Mouse (Mus musculus) thymus, adult 2 months (tissue): ENCODE results near the gene Cmss1. TPM values are rescaled to one million over a fixed set of nuclear protein-coding genes. Genes with fewer than 3 reads are reported as not detected.

Source experiments
- DNase-seq: peaks from one replicate; pipeline ENCODE4 v3.0.0; 2021
- H3K27ac ChIP-seq: fragments of 200-500 bp; 2 replicates; pipeline ENCODE4 v1.5.1; 2012; ENCODE audit warnings: low read length, control low read depth; ENCODE audit not compliant: control insufficient read depth, insufficient read depth
- H3K27me3 ChIP-seq: fragments of 200-500 bp; 2 replicates; pipeline ENCODE4 v1.6.1; 2012; ENCODE audit warnings: mild to moderate bottlenecking, low read length, moderate library complexity, mixed read lengths; ENCODE audit not compliant: control insufficient read depth, insufficient read depth
- H3K36me3 ChIP-seq: fragments of 200-500 bp; 2 replicates; pipeline ENCODE4 v1.6.1; 2012; ENCODE audit warnings: mild to moderate bottlenecking, low read length, moderate library complexity; ENCODE audit not compliant: control insufficient read depth, insufficient read depth
- H3K4me1 ChIP-seq: fragments of 200-500 bp; replicated peaks from 2 replicates; pipeline ENCODE4 v1.6.1; 2012; ENCODE audit warnings: low read length; ENCODE audit not compliant: control insufficient read depth, insufficient read depth
- H3K4me3 ChIP-seq: fragments of 200-500 bp; 2 replicates; pipeline ENCODE4 v1.5.1; 2012; ENCODE audit warnings: mild to moderate bottlenecking, low read length, control low read depth, moderate library complexity; ENCODE audit not compliant: control insufficient read depth, insufficient read depth
- CTCF ChIP-seq: fragments of 200-500 bp; IDR thresholded peaks from 2 replicates; pipeline ENCODE4 v1.5.1; 2012; ENCODE audit warnings: mild to moderate bottlenecking, control low read depth, low read length, moderate library complexity, borderline replicate concordance; ENCODE audit not compliant: control insufficient read depth, poor library complexity, insufficient read depth; ENCODE audit errors: extremely low read depth
- POLR2A ChIP-seq: fragments of 200-500 bp; IDR thresholded peaks from 2 replicates; pipeline ENCODE4 v1.6.1; 2012; ENCODE audit warnings: mild to moderate bottlenecking, low read length, control low read depth, moderate library complexity; ENCODE audit not compliant: control insufficient read depth, poor library complexity, insufficient read depth; ENCODE audit errors: extremely low read depth
- WGBS: fragments of 180-500 bp; shearing (Covaris S2); methylation state at CpG from one replicate; pipeline ENCODE4 v1.1.7; 2018; 5-methylcytosine and 5-hydroxymethylcytosine counted together
- polyA plus RNA-seq: library from polyadenylated mRNA; depleted of rRNA; stranded (reverse); fragments of >200 nt; gene quantifications from 2 replicates; pipeline ENCODE4 v1.2.3, GENCODE M21; 2012

Gene Cmss1
- polyA plus RNA-seq, 1 experiment = 6.2 TPM

DNA sequence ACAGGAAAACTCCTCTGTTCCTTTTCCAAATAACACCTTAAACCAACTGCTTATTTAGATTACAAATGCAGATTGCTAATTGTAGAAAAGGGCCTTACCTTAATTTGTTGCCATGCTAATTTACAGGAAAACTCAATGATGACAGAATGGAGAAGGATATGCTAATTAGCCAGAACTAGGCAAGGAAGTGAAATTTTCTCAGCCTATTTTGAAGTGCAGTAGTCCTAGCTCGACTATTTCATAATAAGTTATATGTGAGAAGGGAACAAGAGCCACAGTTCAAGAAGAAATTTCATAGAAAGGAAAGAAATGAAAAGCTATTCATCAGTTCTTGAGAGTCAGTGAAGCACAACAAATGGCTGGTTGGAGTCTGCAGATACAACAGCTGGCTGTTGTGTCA, 60.3 kb downstream of the Cmss1 start:
- H3K36me3 ChIP-seq = no peaks in the 10 kb centered on the region
- peaks cover 4% of the 10 kb centered on the region; the same call in 1 of the 2 replicates for H3K4me1 ChIP-seq
- H3K27me3 ChIP-seq = no peaks in the 10 kb centered on the region
- H3K4me3 ChIP-seq = no peak overlapping the region
- no peak for DNase-seq
- TF ChIP-seq CTCF (no peak), POLR2A (no peak)
- 63% methylated on average over 1 of the region's 1 CpGs for WGBS
- H3K27ac ChIP-seq = no peak overlapping the region

DNA sequence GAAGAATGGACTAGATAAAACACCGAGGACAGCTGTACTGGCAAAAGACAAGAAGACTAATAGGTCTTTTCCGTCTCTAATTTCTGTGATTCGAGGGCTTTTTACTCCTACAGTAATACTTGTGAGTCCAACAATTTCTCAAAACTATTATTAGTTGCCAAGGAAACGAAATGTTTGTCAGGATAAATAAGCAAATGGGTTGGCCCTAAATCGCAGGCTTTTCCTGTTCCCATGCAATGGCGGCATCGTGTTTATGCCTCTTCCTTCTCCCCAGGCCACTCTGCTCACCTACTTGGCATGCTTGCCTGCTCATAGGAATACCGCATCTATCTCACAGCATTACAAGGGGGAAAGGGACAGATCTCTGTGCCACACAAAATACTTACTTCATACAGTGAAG, 62.2 kb downstream of the Cmss1 start:
- WGBS = 87% methylated on average over 8 of the region's 8 CpGs
- Histone ChIP-seq H3K27ac (no peak overlapping the region), H3K4me1 (peaks cover 4% of the 10 kb centered on the region; the same call in 1 of the 2 replicates), H3K27me3 (no peaks in the 10 kb centered on the region), H3K36me3 (no peaks in the 10 kb centered on the region), H3K4me3 (no peak overlapping the region)
- TF ChIP-seq POLR2A = no peak
- TF ChIP-seq CTCF = no peak
- DNase-seq = no peak

GRCm38 (mm10) chr16:57543243-57543642, 63.4 kb downstream of the Cmss1 start:
- Histone ChIP-seq H3K27me3 (no peaks in the 10 kb centered on the region), H3K27ac (no peak overlapping the region), H3K36me3 (no peaks in the 10 kb centered on the region), H3K4me1 (peaks cover 2% of the 10 kb centered on the region; the same call in 1 of the 2 replicates), H3K4me3 (no peak overlapping the region)
- DNase-seq = no peak
- TF ChIP-seq POLR2A (no peak), CTCF (no peak)
- 97% methylated on average over 3 of the region's 3 CpGs for WGBS

GRCm38 (mm10) chr16:57536511-57536910, 70.2 kb downstream of the Cmss1 start:
- Histone ChIP-seq H3K36me3 (no peaks in the 10 kb centered on the region), H3K4me1 (no peaks in the 10 kb centered on the region; the same call in 1 of the 2 replicates), H3K27ac (no peak overlapping the region), H3K4me3 (no peak overlapping the region), H3K27me3 (no peaks in the 10 kb centered on the region)
- DNase-seq = no peak
- TF ChIP-seq CTCF (no peak), POLR2A (no peak)
- WGBS = 91% methylated on average over 7 of the region's 7 CpGs

GRCm38 (mm10) chr16:57534811-57535210, 71.9 kb downstream of the Cmss1 start:
- 49% methylated on average over 1 of the region's 1 CpGs for WGBS
- Histone ChIP-seq H3K27ac (no peak overlapping the region), H3K4me3 (no peak overlapping the region), H3K4me1 (no peaks in the 10 kb centered on the region; the same call in 1 of the 2 replicates), H3K36me3 (no peaks in the 10 kb centered on the region), H3K27me3 (no peaks in the 10 kb centered on the region)
- no peak for DNase-seq
- TF ChIP-seq CTCF (no peak), POLR2A (no peak)

- Histone ChIP-seq H3K4me3 (no peak overlapping the region), H3K36me3 (no peaks in the 10 kb centered on the region), H3K27me3 (no peaks in the 10 kb centered on the region), H3K27ac (no peak overlapping the region), H3K4me1 (no peaks in the 10 kb centered on the region; the same call in 1 of the 2 replicates)
- DNase-seq = no peak
- 17% methylated on average over 1 of the region's 1 CpGs for WGBS
- TF ChIP-seq CTCF = no peak
These were observed 72.3 kb downstream of the Cmss1 start for GRCm38 (mm10) chr16:57534365-57534764.

DNA sequence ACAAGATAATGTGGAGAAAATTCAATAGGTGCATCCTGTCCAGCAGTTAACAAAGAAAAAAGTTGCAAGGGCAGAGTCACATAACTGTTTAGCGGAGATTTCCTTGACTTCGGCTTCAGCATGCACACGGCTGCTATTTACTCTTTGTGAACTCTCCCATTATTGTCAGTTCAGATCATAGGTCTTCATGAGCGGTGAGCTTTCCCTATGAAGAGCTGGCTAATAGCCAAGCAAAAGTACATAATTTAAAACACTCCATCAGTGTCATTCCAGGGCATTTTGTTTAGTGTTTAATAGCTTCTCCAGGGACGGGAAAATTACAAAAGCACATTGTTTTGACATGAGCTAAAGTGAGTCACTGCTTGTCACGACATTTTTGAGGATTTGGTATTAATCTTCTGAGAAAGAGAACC, 74.6 kb downstream of the Cmss1 start:
- TF ChIP-seq POLR2A (no peak), CTCF (no peak)
- WGBS = 93% methylated on average over 6 of the region's 6 CpGs
- H3K27ac ChIP-seq = no peak overlapping the region

More for the DNA sequence above, 74.6 kb downstream of the Cmss1 start:
- no peaks in the 10 kb centered on the region for H3K36me3 ChIP-seq
- DNase-seq = no peak
- H3K4me3 ChIP-seq = no peak overlapping the region
- no peaks in the 10 kb centered on the region for H3K27me3 ChIP-seq
- H3K4me1 ChIP-seq = no peaks in the 10 kb centered on the region; the same call in 1 of the 2 replicates
